Mouse (Mus musculus): ENCODE measurements at regions not wholly inside any gene's neighbourhood (a gene's known extent, or its start where the extent isn't known, plus 50 kb on each side); places are given as distances from the start of the nearest gene placed in this dataset.
"Not testable (repeated sequence)": the region's sequence is repeated elsewhere in the genome, so short reads cannot be mapped to it uniquely, and the experiment has no call there.

DNA sequence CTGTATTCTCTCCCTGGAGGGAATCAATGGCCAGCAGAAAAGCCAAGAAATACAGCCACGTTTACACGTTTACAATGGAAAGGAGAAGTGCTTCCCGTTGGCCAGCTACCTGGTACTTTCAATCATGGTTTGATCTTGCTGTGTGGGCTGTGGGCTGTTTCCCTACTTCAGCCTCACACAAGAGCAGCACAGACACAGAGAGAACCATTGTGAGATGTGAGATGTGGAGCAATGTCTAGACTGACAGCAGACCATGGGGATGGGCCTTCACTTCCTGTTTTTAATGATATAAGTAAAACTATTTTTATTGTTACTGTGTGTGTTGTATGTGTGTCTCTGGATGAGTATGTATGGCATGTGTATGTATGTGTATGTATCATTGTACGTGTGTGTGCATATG is 156.2 kb downstream of the Mterf1b start:
- Histone ChIP-seq H3K4me1 (ENCODE audit: control insufficient read depth, insufficient read depth, low read length) (no peaks in the 10 kb centered on the region), H3K36me3 (ENCODE audit: control insufficient read depth, insufficient read depth, low read length) (no peaks in the 10 kb centered on the region), H3K4me3 (ENCODE audit: insufficient read depth, low read depth, low read length) (no peak overlapping the region), H3K27me3 (replicated peaks; ENCODE audit: control insufficient read depth, insufficient read depth, low read length) (no peaks in the 10 kb centered on the region), H3K27ac (ENCODE audit: insufficient read depth, low read depth, low read length) (no peak overlapping the region)
- 80% methylated on average over 4 of the region's 4 CpGs for WGBS
- no peak for DNase-seq
- no peak for TF ChIP-seq CTCF (conservative IDR thresholded peaks at IDR 0.05; ENCODE audit: insufficient read depth, insufficient read length, low read depth, low read length)

DNA sequence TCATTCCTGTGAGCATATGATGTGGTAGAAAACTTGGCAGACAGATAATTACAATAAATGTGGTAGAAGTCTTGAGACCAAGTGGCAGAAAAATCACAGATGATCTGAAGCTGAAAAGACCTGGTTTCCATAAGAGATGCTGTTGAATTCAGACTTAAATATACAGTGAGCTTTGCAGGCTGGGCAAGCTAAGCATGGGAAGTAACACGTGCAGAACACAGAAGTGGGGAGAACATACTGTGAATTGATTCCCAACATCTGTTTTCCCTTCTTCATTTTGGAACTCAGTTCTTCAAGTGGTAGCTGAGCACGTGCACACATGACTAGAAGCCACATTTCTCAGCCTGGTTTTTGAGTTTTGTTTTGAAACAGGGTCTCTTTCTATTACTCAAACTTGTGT is 157.8 kb downstream of the Mterf1b start:
- Histone ChIP-seq H3K4me3 (ENCODE audit: insufficient read depth, low read depth, low read length) (no peak overlapping the region), H3K4me1 (ENCODE audit: control insufficient read depth, insufficient read depth, low read length) (no peaks in the 10 kb centered on the region), H3K27ac (ENCODE audit: insufficient read depth, low read depth, low read length) (no peak overlapping the region), H3K27me3 (replicated peaks; ENCODE audit: control insufficient read depth, insufficient read depth, low read length) (no peaks in the 10 kb centered on the region), H3K36me3 (ENCODE audit: control insufficient read depth, insufficient read depth, low read length) (no peaks in the 10 kb centered on the region)
- 71% methylated on average over 2 of the region's 2 CpGs for WGBS
- DNase-seq, result no peak
- TF ChIP-seq POLR2A (IDR thresholded peaks at IDR 0.05; ENCODE audit: low read depth, low read length) (no peak), CTCF (conservative IDR thresholded peaks at IDR 0.05; ENCODE audit: insufficient read depth, insufficient read length, low read depth, low read length) (no peak)

DNA sequence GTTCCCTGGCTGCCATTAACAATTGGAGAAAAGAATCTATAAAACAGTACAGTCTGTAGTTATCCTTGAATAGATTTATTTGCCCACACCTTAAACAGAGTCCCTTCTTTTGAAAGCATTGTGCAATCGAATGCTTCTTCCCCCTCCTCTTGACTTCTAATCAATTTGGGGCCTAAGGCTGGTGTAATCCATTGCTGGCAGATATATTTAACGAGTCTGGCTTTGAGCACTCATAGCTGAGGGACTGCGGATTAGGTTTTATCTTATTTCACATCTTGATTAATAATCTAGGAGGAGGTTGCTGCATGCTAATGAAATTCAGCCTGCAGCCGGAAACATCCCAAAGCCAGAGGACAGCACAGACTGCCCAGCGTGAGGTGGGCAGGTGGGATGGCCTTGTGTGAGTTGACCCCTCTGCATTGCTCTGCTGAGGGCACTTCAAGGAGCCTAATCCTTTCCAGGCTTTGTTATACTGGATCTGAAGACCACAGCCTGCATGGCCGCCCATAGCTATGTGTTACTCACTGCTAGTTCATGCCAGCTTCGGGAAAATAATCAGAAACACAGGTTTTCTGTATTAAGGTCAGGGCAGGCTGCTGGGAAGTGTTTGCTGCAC is 163.6 kb downstream of the Mterf1b start:
- WGBS, result 71% methylated on average over 7 of the region's 7 CpGs
- no peaks in the 10 kb centered on the region for H3K4me1 ChIP-seq (ENCODE audit: control insufficient read depth, insufficient read depth, low read length)
- TF ChIP-seq CTCF (conservative IDR thresholded peaks at IDR 0.05; ENCODE audit: insufficient read depth, insufficient read length, low read depth, low read length) (no peak), POLR2A (IDR thresholded peaks at IDR 0.05; ENCODE audit: low read depth, low read length) (no peak)
- H3K4me3 ChIP-seq (ENCODE audit: insufficient read depth, low read depth, low read length), result no peak overlapping the region
- H3K36me3 ChIP-seq (ENCODE audit: control insufficient read depth, insufficient read depth, low read length), result no peaks in the 10 kb centered on the region
- DNase-seq, result no peak
- H3K27me3 ChIP-seq (replicated peaks; ENCODE audit: control insufficient read depth, insufficient read depth, low read length), result no peaks in the 10 kb centered on the region
- H3K27ac ChIP-seq (ENCODE audit: insufficient read depth, low read depth, low read length), result no peak overlapping the region

DNA sequence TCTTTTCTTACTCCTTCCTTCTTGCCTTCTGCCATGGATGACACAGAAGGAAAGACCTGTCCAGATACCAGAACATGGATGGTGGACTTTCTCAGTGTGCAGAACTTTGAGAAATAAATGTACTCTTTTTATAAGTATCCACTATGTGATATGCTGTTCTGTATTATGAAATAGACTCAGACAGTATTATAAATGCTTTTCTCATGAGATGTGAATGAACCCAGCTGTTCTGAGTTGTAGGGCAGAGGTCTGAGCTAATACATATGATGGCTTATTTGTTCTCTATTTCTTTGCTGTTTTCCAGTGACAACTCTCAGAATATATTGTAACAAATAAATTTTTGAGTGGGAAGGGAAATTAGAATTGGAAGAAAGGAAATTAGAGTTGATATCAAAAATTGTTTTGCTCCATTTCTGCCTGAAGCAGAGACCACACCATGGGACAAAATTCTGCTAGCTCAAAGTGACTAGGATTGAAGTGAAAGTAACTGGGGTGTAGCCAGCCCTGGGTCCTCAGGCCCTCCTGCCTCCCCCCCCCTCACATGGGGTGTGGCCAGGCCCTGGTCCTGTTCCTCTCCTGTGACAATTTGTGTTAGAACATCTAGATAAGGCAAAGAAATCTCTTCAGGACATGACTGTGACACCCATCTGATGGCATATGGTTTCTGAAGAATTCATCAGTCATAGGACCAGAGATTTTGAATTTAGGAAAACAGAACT is 164.5 kb downstream of the Mterf1b start:
- not testable (repeated sequence) for H3K36me3 ChIP-seq (ENCODE audit: control insufficient read depth, insufficient read depth, low read length); H3K4me1 ChIP-seq (ENCODE audit: control insufficient read depth, insufficient read depth, low read length); DNase-seq; H3K27me3 ChIP-seq (replicated peaks; ENCODE audit: control insufficient read depth, insufficient read depth, low read length); H3K4me3 ChIP-seq (ENCODE audit: insufficient read depth, low read depth, low read length); H3K27ac ChIP-seq (ENCODE audit: insufficient read depth, low read depth, low read length)

DNA sequence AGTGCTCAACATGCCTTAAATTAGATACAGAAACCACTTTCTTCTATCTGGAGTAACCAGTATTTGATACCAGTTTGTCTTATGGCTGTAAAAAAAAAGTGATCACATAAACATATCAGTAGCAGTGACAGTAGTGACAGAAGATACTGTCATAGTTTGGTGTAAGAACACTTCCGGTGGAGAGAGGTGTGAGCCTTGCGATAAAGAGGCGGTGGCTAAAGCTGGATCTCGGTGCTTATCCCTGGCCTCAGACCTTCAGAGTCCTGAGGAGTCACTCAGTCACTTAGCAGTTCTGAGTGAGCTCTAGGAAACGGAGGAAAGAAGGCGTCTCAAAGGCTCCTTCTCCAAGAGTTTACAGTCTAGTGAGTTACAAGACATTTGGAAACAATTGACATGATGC is 169.4 kb downstream of the Mterf1b start:
- H3K27ac ChIP-seq (ENCODE audit: insufficient read depth, low read depth, low read length); H3K27me3 ChIP-seq (replicated peaks; ENCODE audit: control insufficient read depth, insufficient read depth, low read length); DNase-seq; H3K4me1 ChIP-seq (ENCODE audit: control insufficient read depth, insufficient read depth, low read length); H3K4me3 ChIP-seq (ENCODE audit: insufficient read depth, low read depth, low read length); H3K36me3 ChIP-seq (ENCODE audit: control insufficient read depth, insufficient read depth, low read length): not testable (repeated sequence)
- 94% methylated on average over 6 of the region's 6 CpGs for WGBS

DNA sequence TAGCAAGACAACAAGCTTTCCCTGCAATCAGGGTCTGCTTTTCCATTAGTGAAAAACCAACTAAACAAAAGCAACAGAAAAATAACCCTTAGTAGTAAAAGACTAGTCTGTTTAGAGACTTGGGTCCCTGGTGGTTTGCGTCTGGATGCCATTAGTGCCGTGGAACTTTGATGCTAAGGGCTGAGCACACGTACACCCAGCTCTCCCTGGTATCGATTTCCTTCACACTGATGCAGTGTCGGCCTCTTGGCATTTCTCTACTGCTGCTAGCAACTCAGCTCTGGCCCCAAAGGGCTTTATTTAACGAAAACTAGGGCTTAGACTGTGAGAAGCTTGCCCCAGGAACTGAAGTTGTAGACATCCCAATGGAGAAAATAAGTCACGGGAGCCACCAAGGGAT is 192.6 kb downstream of the Mterf1b start:
- WGBS, result 46% methylated on average over 7 of the region's 7 CpGs
- H3K36me3 ChIP-seq (ENCODE audit: control insufficient read depth, insufficient read depth, low read length); H3K27ac ChIP-seq (ENCODE audit: insufficient read depth, low read depth, low read length); DNase-seq; H3K27me3 ChIP-seq (replicated peaks; ENCODE audit: control insufficient read depth, insufficient read depth, low read length); H3K4me3 ChIP-seq (ENCODE audit: insufficient read depth, low read depth, low read length); H3K4me1 ChIP-seq (ENCODE audit: control insufficient read depth, insufficient read depth, low read length): not testable (repeated sequence)

DNA sequence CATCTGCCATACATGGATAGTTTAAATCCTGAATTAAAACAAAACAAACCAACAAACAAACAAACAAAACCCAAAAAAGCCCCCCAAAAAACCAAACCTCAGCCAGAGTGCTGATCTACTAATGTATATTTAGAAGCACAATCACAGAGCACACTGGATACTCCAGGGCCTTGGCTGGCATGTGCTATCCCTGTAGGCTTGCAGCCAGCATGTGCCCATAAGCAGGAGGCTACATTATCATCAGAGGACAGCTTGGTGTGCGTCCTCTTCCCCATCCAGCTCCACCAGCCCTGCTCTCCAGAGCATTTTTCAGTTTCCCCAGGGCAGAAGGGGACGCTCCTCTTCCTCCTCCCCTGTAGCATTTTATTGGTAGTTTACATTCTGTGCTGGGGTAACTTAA is 198.9 kb downstream of the Mterf1b start:
- no peak overlapping the region for H3K27ac ChIP-seq (ENCODE audit: insufficient read depth, low read depth, low read length)
- WGBS, result 55% methylated on average over 2 of the region's 2 CpGs
- TF ChIP-seq POLR2A (IDR thresholded peaks at IDR 0.05; ENCODE audit: low read depth, low read length) (no peak), CTCF (conservative IDR thresholded peaks at IDR 0.05; ENCODE audit: insufficient read depth, insufficient read length, low read depth, low read length) (no peak)
- no peak overlapping the region for H3K4me3 ChIP-seq (ENCODE audit: insufficient read depth, low read depth, low read length)
- no peaks in the 10 kb centered on the region for H3K4me1 ChIP-seq (ENCODE audit: control insufficient read depth, insufficient read depth, low read length)
- H3K27me3 ChIP-seq (replicated peaks; ENCODE audit: control insufficient read depth, insufficient read depth, low read length), result no peaks in the 10 kb centered on the region
- H3K36me3 ChIP-seq (ENCODE audit: control insufficient read depth, insufficient read depth, low read length), result no peaks in the 10 kb centered on the region
- no peak for DNase-seq

DNA sequence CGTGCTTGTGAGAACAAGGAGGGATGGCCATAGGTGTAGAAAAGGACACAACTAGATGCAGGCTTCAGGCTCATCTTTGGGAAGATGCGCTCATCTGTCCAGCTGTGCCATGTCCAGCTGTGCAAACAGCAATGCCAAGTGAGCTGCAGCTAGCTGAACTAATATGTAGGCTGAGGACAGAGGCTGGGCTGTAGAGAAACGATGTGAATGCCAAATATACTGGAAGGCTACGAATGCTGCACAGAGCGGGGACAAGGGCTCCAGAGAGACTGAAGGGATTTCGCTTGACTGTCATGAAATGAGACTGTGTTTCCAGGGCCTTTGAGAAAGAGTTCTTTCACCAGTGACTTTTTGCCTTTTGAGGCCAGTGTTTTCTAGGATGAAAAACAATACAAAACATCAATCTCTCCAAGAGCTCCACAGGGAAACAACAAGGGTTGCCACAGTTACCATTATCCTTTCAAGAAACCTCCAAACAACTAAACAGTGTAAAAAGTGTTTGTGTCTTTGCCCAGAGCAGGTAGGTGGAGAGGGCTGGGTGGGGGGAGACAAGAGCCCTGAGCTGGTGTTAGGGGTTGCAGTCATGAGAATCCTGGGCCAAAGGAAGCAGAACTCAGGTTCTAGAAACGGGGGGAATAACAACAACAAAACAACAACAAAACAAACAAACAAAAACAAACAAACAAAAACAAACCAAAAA is 202.3 kb downstream of the Mterf1b start:
- H3K4me1 ChIP-seq (ENCODE audit: control insufficient read depth, insufficient read depth, low read length); H3K27me3 ChIP-seq (replicated peaks; ENCODE audit: control insufficient read depth, insufficient read depth, low read length); H3K4me3 ChIP-seq (ENCODE audit: insufficient read depth, low read depth, low read length); H3K27ac ChIP-seq (ENCODE audit: insufficient read depth, low read depth, low read length); DNase-seq; H3K36me3 ChIP-seq (ENCODE audit: control insufficient read depth, insufficient read depth, low read length): not testable (repeated sequence)
- 72% methylated on average over 7 of the region's 7 CpGs for WGBS
